Mouse (Mus musculus): ENCODE results near the gene Calml4.

The Calml4 gene

DNA sequence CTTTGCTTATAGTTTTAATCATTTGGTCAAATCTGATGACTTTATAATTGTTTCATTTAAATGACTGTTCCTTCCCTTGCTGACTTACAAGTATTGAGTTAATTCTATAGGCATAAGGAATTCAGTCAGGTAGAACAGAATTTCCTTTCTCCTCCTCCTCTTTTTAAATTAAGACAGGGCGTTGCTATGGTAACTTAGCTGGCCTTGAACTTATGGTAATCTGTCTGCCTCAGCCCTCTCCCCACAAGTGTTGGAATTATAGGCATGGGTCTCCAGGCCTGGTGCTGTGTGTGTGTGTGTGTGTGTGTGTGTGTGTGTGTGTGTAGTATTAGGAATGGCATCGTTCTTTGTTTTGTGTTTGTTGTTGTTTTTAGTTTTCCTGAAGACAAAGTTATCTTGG lies 43.9 kb downstream of the Calml4 start:
- no peak for DNase-seq (ENCODE audit: low read depth, low spot score)

DNA sequence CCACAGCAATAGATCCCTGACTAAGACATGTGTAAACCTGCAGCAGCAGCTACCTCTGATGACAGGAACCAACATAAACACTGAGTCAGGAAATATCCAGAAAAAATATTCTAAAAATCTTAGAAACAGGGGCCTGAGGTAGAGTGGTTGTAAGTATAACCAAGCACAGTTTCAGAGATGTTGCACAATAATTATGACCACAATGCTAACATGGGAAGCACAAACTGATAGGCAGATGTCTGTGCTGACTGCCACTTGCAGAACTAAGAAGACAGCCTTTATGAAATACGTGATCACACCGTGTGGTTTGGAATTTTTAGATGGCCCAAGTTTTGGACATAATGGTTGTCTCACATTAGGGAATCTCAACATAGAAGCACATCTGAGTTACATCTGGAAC lies 46.0 kb downstream of the Calml4 start:
- DNase-seq (ENCODE audit: low read depth, low spot score) = no peak

DNA sequence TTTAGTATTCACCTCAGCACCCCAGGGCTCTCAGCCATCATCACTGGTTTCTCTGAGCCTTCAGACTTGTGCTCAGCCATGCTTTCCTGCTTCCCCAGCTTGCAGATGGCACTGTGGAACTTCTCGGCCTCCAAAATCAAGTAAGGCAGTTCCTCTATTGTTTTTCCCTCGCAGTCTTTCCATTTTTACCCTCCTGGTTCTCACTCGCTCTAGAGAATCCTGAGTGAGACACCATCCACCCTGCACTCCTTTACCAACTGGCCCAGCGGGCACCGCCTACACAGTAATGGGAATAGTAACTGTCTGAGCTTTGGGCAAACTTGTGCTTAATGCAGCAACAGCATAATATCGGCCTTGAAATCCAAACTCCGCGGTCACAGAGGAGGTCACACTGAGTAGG lies 47.2 kb downstream of the Calml4 start:
- no peak for DNase-seq (ENCODE audit: low read depth, low spot score)

DNA sequence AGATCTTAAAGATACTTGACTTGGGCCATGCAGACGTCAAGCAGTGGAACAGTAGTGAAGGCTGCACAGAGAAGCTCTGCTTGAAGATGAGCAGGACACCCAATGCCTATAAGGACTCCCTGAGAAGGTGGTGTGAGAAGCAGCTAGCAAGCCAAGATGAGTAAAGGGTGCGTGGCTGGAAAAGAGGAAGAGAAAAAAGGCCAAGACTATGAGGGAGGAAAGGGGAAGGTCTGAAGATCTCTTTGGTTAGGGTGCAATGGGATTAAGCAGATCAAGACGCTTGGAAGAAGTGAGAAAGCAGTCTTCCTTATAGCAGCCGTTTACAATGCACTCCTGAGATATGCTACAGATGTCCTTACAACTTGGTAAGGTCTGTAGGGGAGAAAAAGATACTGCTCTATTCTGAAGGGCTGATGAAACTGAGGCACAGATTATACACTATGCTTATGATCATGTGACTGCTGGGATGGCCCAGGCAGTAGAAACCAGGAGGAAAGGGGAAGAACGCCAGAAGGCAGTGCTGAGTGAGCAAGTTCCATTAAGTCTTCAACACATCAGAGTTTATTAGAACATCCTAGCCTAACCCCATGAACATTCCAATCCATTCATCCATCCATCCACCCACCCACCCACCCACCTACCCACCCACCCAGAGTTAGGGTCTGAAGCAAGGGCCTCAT lies 55.6 kb downstream of the Calml4 start:
- DNase-seq (ENCODE audit: low read depth, low spot score) = no peak

DNA sequence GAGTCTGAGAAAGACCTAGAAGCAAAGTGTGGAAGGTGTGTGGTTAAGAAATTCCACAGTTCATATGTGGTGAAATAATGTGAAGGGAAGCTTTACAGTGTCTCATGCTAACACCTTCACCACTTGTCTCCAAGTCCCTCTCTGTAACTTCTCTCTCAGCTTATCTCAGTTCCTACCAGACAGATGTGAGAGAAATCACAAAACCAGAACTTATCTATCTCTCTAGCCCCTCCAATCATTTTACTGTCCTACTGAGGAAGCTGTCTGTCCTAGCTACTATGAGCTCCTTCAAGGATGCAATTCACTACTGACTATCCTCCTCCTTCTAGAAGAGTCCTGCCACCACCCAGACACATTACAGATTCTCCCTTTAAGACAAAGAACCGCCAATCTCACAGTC lies 59.2 kb downstream of the Calml4 start:
- no peak for DNase-seq (ENCODE audit: low read depth, low spot score)

DNA sequence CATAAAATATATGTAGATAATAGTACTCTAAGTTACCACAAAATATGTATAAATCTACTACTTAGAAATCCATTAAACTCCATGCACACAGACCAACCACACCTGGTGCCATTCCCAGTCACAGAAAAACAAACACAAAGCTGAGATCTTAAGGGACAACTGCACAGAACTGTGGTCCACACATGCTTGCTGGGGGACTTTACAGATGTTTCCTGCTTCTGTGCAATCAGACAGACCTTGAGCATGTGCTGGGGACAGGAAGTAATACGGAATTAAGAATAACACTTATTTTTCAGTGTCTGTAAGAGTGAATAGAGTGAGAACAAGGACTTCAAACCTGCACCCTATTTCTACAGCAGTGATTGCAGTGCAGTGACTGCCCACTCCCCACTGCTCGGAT lies 63.0 kb downstream of the Calml4 start:
- DNase-seq (ENCODE audit: low read depth, low spot score) = no peak

DNA sequence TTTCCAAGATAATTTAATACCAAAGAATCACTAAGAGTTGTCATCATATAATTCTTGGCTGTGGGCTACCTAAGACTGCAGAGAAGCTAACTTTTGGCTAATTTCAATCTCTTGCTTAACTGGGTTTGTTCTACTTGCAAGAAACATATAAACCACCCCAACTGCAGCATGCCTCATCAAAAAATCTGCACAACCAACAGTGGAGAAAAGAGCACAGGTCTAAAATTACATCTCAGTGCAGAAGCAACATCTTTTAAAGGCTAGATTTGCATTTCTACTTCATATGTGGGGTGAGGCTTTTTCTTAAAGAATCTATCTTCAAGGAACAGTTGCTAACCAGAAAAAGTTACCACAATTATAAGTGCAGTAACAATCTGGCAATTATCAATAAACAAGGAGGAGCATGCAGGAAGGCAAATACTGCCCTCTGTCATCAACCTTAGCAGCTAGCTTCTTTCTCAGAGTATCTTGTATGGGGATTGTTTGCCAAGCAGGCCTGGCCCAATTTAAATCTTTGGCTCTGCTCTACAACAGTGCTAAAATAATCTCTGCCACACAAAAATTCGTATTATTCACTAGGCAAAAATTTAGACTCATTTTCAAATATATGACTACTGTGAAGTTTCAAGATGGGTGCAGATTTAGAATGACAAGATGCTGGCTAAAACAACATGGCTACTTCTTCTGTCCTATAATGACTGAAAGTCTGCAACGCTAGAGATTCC lies 67.2 kb downstream of the Calml4 start:
- DNase-seq (ENCODE audit: low read depth, low spot score) = no peak

Measured in forelimb bud, embryonic 11.5 days (tissue).